Mouse (Mus musculus) kidney, postnatal 0 days (tissue): ENCODE data around the gene Lgi4. TPM values are rescaled to one million over a fixed set of nuclear protein-coding genes. Genes with fewer than 3 reads are reported as not detected.

Source experiments
- ATAC-seq: fragments of 200-750 bp; cut with Nextera tagmentation; replicated peaks from 2 replicates; pipeline ENCODE4 v1.8.0; 2017; ENCODE audit warnings: low read depth, moderate number of reproducible peaks, moderate TSS enrichment, moderate library complexity; ENCODE audit not compliant: low FRiP score
- DNase-seq: peaks from one replicate; pipeline ENCODE4 v3.0.0-alpha.2; 2016; ENCODE audit warnings: low spot score
- H3K27ac ChIP-seq: fragments of 300-500 bp; sonication (generic); 2 replicates; pipeline ENCODE4 v1.5.1; 2014; ENCODE audit warnings: mild to moderate bottlenecking
- H3K27me3 ChIP-seq: fragments of 300-500 bp; sonication (generic); 2 replicates; pipeline ENCODE4 v1.6.1; 2014; ENCODE audit warnings: low read length, mixed read lengths; ENCODE audit not compliant: insufficient read depth
- H3K36me3 ChIP-seq: fragments of 300-500 bp; sonication (generic); 2 replicates; pipeline ENCODE4 v1.6.1; 2014; ENCODE audit warnings: low read length, mixed read lengths; ENCODE audit not compliant: insufficient read depth
- H3K4me1 ChIP-seq: fragments of 300-500 bp; sonication (generic); replicated peaks from 2 replicates; pipeline ENCODE4 v1.6.1; 2014; ENCODE audit warnings: antibody characterized with exemption, low read length, mixed read lengths; ENCODE audit not compliant: insufficient read depth
- H3K4me2 ChIP-seq: fragments of 300-500 bp; sonication (generic); 2 replicates; pipeline ENCODE4 v1.6.1; 2014; ENCODE audit warnings: mild to moderate bottlenecking, low read length, moderate library complexity, mixed read lengths
- H3K4me3 ChIP-seq: fragments of 300-500 bp; sonication (generic); replicated peaks from 2 replicates; pipeline ENCODE4 v1.5.1; 2014; ENCODE audit warnings: low read depth, low read length
- H3K9ac ChIP-seq: fragments of 300-500 bp; sonication (generic); 2 replicates; pipeline ENCODE4 v1.6.1; 2014; ENCODE audit warnings: low read depth, low read length
- H3K9me3 ChIP-seq: fragments of 300-500 bp; sonication (generic); replicated peaks from 2 replicates; pipeline ENCODE4 v1.6.1; 2016; ENCODE audit warnings: low read length, inconsistent platforms, mixed read lengths
- CTCF ChIP-seq: IDR thresholded peaks from 2 replicates; pipeline ENCODE4 v1.5.1; 2016; ENCODE audit warnings: antibody characterized with exemption, low read depth, mild to moderate bottlenecking, moderate library complexity
- WGBS: fragments of 180-500 bp; shearing (Covaris S2); extraction: QIAGEN DNeasy Blood & Tissue Kit; methylation state at CpG from one replicate; pipeline ENCODE4 v1.1.7; 2014; 5-methylcytosine and 5-hydroxymethylcytosine counted together
- microRNA-seq: library from miRNA; unstranded; fragments of <30 nt; microRNA quantifications from one replicate; pipeline ENCODE4, GENCODE M21; 2016
- polyA plus RNA-seq: library from polyadenylated mRNA; unstranded; fragments of >200 nt; fragmentation: Nextera tagmentation; extraction: Ambion mirVana; gene quantifications from 2 replicates; pipeline ENCODE4 v1.2.1, GENCODE M21; 2015

Gene Lgi4
- polyA plus RNA-seq, 1 experiment from 2014 or later, result 0.24 TPM

DNA sequence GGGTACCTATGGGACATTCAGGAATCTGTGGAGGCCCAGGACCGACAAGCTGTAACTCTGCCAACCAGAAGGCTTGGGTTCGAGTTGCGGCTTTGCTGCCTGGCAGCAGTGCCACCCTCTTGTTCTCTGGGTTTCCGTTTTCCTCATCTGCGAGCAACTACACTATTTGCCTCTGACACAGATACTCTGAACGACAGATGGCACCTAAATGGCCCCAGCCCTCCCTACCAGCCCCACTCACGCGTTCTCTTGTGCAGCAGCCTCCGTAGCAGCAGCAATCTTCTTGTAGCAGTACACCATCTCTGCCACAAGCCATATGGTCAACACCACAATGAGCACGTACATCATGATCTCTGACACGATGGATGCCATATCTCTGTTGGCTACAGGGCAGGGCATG is 58.3 kb downstream of the Lgi4 start:
- no peak overlapping the region for H3K27ac ChIP-seq
- no peak for TF ChIP-seq CTCF
- no peaks in the 10 kb centered on the region for H3K9me3 ChIP-seq
- WGBS, result 87% methylated on average over 11 of the region's 11 CpGs
- no peak for DNase-seq
- H3K36me3 ChIP-seq, result no peaks in the 10 kb centered on the region
- H3K4me2 ChIP-seq, result no peak overlapping the region
- H3K4me3 ChIP-seq, result no peak overlapping the region
- no peak for ATAC-seq
- H3K27me3 ChIP-seq, result no peaks in the 10 kb centered on the region
- H3K4me1 ChIP-seq, result peaks cover 15% of the 10 kb centered on the region
- no peak overlapping the region for H3K9ac ChIP-seq

DNA sequence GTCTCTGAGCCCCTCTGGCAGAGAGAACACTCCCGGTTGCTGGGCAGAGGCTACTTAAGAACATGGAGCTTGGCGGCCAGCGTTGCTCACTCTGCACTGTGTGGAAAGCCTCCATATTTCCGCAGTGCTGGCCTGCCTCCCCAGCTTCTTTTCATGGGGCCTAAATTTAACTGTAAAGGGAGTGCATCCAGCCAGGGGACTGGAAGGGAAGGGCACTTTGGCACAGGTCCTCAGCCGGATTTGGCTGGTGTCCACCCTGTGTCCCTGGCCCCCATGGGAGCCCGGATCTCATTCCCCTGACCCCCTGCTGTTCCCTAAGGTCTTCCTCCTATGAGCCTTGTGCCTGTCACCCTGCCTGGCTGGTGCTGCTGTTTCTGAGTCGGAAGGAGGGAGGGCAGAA is 59.3 kb downstream of the Lgi4 start:
- Histone ChIP-seq H3K36me3 (no peaks in the 10 kb centered on the region), H3K27ac (no peak overlapping the region), H3K4me1 (peaks cover 15% of the 10 kb centered on the region), H3K4me3 (no peak overlapping the region), H3K9me3 (no peaks in the 10 kb centered on the region), H3K9ac (no peak overlapping the region), H3K4me2 (no peak overlapping the region), H3K27me3 (no peaks in the 10 kb centered on the region)
- WGBS, result 77% methylated on average over 7 of the region's 7 CpGs
- TF ChIP-seq CTCF, result no peak
- no peak for ATAC-seq
- DNase-seq, result no peak

DNA sequence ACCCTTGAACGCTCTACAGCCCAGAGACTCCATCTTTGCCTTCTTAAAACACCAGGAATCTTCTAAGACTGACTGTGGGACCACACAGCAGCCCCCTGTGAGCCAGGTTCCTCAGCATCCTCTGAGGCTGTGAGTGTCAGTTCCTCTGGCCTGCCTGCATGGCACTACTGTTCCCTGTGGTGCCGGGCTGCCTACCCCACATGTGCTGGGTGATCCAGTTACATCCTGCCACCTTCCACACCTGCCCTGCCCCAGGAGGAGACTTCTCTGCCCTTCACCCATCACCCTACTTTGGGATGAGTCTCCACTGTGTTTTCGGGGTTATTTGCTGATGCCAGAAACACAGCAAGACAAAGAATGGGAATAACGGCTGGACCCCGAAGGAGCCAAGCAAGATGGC is 60.4 kb downstream of the Lgi4 start:
- TF ChIP-seq CTCF, result no peak
- H3K4me2 ChIP-seq, result no peak overlapping the region
- WGBS, result 84% methylated on average over 5 of the region's 5 CpGs
- no peaks in the 10 kb centered on the region for H3K9me3 ChIP-seq
- no peak overlapping the region for H3K9ac ChIP-seq
- no peak overlapping the region for H3K4me3 ChIP-seq
- no peaks in the 10 kb centered on the region for H3K36me3 ChIP-seq
- no peaks in the 10 kb centered on the region for H3K27me3 ChIP-seq
- ATAC-seq, result no peak
- no peak overlapping the region for H3K27ac ChIP-seq
- peaks cover 15% of the 10 kb centered on the region for H3K4me1 ChIP-seq
- no peak for DNase-seq

Small RNA genes lying within 50 kb of the gene (microRNA-seq; reads per million reads assigned to microRNA genes)
- not detected for gene Mir7050

Other genes with a start within 250 kb of the Lgi4 start
- 0.06 and 0.16 TPM in 2 replicates for gene Ffar2, start 235.6 kb upstream of the Lgi4 start, polyA plus RNA-seq
- 0.20 TPM in 1 of 2 replicates, not detected in the other for gene Ffar3, start 203.2 kb upstream of the Lgi4 start, polyA plus RNA-seq
- 0.03 TPM in 1 of 2 replicates, not detected in the other for gene Ffar1, start 197.8 kb upstream of the Lgi4 start, polyA plus RNA-seq
- 0.20 and 0.45 TPM in 2 replicates for gene Cd22, start 179.0 kb upstream of the Lgi4 start, polyA plus RNA-seq
- gene Mag, start 144.5 kb upstream of the Lgi4 start, polyA plus RNA-seq, result 0.79 and 0.91 TPM in 2 replicates
- not detected in 2 replicates for gene Hamp2, start 134.7 kb upstream of the Lgi4 start, polyA plus RNA-seq
- gene Hamp, start 115.3 kb upstream of the Lgi4 start, polyA plus RNA-seq, result not detected in 2 replicates
- gene Usf2, start 102.5 kb upstream of the Lgi4 start, polyA plus RNA-seq, result 21.9 and 22.3 TPM in 2 replicates
- 58.4 and 60.6 TPM in 2 replicates for gene Lsr, start 85.9 kb upstream of the Lgi4 start, polyA plus RNA-seq
- gene Fam187b, start 85.6 kb upstream of the Lgi4 start, polyA plus RNA-seq, result 8.9 and 9.2 TPM in 2 replicates
- 31.5 and 35.9 TPM in 2 replicates for gene Fxyd5, start 16.9 kb upstream of the Lgi4 start, polyA plus RNA-seq
- 6.1 and 8.5 TPM in 2 replicates for gene Fxyd7, start 7.9 kb upstream of the Lgi4 start, polyA plus RNA-seq
- gene Fxyd1, start 2.1 kb upstream of the Lgi4 start, polyA plus RNA-seq, result 62.0 and 76.3 TPM in 2 replicates
- gene Fxyd3, start 17.4 kb downstream of the Lgi4 start, polyA plus RNA-seq, result 16.9 and 22.5 TPM in 2 replicates
- gene Hpn, start 55.9 kb downstream of the Lgi4 start, polyA plus RNA-seq, result 106 and 110 TPM in 2 replicates
- gene Scn1b, start 67.7 kb downstream of the Lgi4 start, polyA plus RNA-seq, result 2.2 and 2.8 TPM in 2 replicates
- gene Gramd1a, start 96.6 kb downstream of the Lgi4 start, polyA plus RNA-seq, result 36.2 and 36.3 TPM in 2 replicates
- gene Scgb2b2, start 231.2 kb downstream of the Lgi4 start, polyA plus RNA-seq, result not detected in 2 replicates
- not detected in 2 replicates for gene Scgb1b2, start 232.5 kb downstream of the Lgi4 start, polyA plus RNA-seq